Mouse (Mus musculus): ENCODE measurements around the gene Hlf.

Gene Hlf

DNA sequence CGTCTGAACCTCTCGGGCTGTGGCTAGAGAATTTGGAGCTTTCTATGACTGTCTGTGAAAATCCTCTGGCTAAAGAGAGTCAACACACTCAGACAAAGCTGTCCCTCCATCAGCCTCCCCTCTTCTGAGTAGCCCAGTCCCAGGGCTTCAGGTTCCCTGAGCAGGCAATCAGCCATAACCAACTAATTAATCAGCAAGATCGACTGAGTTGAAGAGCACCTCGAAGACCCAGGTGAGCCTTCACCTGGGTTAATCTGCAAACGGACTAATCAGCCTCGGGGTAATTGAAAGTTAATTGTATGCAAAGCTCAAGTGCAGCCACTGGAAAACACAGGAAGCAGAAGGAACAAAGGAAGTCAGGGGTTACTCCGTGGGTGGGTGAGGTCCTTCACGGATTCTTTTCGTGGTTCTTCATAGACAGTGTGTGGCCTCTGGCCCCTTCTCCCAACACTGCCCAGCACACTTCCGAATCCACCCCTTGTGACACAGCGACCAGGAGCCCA lies 19.9 kb downstream of the Hlf start:
- 26% methylated on average over 11 of the region's 11 CpGs for WGBS

DNA sequence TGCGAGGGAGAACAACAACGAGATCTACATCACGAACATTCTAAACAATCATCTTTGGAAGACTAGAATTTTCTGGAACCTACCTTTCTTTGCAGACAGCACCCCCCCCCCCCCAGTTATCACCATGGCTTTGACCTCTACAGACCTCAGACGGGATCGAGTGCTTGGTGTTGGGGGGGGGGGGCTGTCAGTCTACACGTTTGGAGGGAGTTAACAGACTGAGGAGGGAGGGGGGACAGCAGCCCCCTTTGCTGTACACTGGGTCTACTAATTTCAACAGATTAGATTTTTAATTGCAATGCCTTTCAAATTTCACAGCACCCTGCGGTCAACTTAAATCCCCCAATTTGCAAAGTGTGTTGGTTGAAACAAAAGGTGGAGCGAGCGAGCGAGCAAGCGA lies 20.3 kb downstream of the Hlf start:
- WGBS: 46% methylated on average over 11 of the region's 11 CpGs

DNA sequence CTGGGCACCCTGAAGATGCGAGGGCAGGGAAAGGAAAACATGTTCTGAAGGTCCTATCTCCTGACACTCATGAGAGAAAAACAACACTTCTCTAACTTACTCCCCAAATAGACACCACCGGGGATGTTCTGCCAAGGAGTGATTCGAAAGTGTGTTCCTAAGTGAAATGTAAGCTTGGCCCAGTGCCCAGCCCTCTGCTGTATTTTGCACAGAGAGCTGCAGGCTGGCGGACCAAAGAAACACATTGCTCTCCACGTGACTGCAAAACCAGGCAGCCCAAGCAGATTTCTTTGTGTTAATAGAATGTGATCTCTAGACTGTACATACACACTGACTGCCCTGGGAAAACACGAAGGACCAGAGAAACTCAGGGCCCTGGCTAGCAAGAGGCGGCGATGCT lies 21.1 kb downstream of the Hlf start:
- 4% methylated on average over 8 of the region's 8 CpGs for WGBS

DNA sequence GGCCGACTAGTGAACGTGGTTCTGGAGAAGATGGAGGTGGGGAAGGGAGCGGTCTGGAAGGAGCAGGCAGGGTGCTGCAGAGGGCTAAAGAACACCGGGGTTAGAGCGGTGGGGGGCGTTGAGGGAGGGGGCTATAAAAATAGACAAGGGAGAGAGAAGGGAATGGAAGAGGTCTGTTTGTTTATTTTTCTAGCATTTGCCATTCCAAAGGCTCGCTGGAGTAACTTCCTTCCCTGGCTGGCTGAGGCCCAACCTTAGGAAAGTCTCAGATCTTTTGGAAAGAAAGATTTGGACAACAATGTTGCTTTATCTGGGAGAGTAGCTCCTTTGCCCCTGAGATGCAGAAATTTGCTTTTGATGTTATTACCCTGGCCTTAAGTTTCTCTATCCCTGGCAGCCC lies 21.6 kb downstream of the Hlf start:
- WGBS: 23% methylated on average over 7 of the region's 7 CpGs

DNA sequence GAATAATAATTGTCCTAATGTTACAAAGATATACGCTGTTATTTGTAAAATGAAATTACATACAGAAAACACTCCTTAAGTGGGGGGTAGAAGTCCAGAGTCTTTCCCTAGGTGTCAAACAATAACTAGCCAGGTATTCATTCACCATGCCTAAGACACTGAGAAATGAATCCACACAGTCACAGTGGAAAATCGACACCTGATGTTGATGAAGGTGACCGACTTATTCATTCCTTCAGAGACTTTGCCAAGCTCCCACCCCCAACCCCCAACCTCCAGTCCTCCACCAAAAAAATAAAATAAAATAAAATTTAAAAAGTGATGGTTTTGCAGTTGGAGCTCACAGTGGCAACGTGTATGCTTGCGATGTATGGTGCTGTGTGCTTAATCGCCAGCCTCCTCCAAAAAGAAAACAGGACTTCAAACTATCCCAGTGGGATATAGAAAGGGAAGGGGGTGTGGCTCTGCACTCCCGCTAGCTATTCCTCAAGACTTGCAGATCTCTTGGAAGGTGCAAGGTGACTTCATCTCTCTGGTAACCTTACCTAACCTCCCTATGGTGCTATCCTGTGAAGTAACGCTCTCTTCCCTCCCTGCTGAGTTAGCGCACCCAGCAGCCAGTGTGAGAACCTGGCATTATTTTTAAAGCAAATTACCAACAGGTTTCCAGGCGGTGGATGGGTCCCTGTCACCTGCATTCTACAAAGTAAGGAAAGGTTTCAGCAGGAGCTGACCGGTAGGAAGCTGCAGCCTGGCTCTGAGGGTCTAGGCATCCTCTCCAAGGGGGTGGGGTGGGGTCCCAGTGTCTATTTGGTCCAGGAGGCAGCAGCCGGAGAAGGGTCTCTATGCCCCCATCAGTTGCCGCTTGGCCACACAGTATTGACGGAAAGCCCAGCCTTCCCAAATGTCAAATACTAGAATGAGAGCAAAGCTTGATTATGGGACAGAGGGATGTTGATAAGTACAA lies 22.5 kb downstream of the Hlf start:
- 79% methylated on average over 14 of the region's 14 CpGs for WGBS

DNA sequence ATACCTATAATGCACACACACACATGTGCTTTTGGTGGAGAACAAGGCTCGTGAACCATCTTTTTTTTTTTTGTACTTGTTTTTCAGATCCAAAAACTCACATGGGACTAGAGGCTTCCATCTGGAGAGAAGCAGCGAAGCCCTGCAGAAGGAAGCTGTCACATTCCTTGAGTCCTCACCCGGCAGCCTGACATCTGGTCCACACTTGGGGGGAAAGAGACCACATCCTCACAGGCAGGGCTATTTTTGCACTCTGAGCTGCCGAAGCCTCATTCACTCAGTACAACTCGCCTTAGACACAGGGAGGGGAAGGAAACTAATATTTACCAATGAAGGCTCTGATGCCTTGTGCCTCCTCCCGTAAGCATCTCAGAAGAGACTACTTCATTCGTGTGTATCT lies 25.8 kb downstream of the Hlf start:
- 32% methylated on average over 7 of the region's 7 CpGs for WGBS

DNA sequence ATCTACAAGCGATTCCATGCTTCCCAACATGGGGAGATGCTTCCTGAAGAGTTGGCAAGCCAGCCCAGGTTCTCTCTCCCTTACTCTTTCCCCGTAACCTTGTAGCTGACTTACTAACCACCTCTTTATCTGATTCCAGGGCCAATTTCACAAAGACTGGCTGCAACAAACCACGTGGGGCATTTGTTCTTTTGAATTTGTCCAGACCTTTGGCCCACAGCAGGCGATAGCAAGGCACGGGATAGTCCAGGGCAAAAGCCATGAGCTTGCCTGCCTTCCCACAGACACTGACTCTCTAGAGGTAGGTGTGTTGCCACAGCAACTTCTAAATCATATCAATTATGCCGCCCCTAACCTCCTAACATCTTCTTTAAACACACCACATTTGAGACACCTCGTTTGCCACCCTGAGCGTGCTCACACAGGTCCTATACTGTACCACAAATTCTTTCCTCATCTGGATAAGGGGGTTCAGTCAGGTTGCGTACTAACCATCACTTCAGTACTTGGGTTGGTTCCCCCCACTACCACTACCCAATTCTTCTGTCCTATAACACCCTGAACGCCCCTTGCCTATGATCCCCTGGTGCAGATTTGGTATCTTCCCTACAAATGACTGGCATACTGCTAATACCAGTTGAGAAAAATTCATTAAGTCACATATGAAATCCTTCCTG lies 26.7 kb downstream of the Hlf start:
- 77% methylated on average over 10 of the region's 10 CpGs for WGBS

DNA sequence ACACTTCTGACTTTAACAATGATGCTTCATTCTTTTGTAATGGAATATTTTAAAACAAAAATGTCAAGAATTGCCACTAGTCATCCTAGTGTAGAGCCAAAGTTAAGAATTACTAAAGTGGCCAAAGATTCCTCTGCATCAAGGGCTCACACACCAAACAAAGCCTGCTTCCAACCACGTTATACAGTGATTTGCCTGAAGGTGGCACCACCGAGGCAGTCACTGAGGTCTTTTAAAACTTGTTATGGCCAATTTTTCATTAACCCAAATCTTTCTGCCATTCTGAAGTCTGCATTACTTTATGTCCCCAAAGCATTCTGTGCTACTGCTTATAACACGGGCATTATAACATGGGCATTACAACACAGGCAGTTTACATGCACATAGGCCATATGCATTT lies 27.3 kb downstream of the Hlf start:
- 43% methylated on average over 3 of the region's 3 CpGs for WGBS

DNA sequence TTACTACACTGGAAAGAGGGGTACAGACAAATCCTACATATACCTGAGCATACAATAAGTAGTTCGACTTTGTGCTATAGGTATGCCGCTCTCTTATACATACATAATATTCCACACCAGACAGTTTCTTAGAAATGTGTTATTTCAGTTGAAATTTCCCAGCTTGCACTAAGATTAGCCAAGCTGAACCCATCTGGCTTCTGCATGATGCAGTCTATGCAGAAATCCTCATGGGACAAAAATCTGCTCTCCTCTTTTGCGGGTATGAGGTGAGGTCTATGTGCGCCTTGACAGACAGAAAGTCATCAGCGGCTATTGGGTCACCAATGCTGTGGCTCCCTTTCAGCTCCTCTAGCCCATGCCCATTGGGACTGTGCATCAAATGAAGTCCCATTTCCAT lies 30.2 kb downstream of the Hlf start:
- 59% methylated on average over 5 of the region's 5 CpGs for WGBS

DNA sequence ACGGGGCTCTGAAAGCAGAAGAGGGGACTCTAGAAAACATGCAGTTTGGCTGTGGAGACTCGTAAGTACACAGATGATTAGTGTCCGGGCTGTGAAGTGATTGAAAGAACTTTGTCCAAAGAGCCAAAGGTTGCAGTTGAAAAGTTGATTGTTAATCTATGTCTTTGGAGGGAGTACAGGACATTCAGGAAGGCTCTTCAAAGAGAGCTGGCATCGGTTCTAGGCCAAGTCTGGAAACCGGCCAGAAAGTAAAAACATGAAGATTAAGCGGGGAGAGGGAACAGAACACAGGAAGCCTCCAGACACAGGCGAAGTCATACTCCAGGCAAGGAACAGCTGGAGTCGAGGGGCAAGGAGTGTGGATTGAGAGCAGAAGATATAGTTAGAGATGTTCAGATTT lies 32.6 kb downstream of the Hlf start:
- 39% methylated on average over 8 of the region's 8 CpGs for WGBS

DNA sequence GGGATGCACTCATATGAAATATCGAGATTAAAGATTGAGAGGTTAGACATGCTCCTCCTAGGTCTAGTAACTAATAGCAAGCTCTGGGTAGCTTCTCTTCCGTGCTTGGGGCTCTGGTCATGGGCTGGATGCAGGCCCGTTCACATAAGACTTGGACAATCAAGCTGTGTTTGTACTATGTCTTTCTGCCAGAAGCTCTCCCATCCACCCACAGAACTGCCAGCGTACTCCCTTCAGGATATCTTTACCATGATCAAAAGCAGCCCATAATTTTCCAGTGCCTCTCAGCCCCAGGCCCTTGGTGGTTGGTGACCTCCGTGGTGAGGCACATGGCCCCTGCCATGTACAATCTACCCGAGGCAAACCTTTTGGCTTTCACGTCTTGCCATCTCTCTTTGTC lies 33.3 kb downstream of the Hlf start:
- 75% methylated on average over 7 of the region's 7 CpGs for WGBS

DNA sequence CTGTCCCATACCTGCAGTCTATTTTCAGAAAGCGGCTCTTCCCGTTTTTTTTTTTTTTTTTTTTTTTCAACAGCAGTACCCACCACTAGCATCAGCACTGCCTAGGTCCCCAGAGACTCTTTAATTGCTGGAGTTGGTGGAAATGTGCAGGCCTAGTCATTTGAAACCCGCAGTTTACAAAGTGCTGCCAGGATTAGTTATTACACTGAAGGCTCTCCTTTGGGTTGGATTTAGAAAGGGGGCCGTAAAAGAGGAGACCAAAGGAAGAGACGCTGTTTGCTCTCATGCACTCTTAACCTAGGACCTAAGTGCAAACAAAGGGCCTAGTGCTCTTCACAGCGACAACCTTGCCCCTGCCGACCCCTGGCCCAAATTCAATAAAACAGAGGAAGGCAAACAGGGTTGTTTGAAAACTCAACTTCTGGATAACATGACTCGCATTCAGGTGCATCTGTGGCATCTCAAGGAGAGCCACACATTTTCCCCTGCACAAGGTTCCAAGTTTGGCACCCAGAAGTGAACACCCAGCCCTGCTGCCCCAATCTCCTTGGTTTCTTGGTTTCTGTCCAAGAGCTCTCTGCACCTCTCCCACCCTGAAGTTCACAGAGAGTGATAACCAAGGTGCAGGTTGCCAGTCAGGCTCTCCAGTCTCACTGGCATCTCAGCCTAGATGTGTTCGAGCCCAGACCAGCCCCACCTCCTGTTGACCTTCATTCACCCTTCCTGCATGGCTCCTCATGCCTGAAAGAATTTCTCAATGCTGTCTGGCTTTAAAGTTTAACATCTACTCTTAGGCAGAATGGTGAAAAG lies 34.0 kb downstream of the Hlf start:
- WGBS: 66% methylated on average over 9 of the region's 9 CpGs

DNA sequence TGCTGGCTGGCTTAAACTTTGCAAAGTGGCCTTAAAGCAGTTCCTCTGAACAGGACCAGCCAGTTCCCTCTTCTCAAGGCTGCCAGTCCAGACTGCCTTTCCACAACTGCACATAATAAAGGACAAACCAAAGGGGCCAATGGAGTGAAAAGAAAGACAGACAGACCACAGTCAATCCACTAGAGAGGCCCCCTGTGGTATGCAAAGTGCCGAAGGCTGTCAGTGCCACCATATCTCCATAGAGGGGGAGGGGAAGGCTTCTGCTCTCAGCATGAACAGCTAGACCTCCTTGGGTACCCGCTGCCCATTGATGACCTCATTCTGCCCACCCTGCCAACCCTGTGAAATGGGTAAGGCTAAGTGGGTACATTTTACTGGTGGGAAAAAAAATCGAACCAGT lies 34.7 kb downstream of the Hlf start:
- WGBS: 59% methylated on average over 3 of the region's 3 CpGs

DNA sequence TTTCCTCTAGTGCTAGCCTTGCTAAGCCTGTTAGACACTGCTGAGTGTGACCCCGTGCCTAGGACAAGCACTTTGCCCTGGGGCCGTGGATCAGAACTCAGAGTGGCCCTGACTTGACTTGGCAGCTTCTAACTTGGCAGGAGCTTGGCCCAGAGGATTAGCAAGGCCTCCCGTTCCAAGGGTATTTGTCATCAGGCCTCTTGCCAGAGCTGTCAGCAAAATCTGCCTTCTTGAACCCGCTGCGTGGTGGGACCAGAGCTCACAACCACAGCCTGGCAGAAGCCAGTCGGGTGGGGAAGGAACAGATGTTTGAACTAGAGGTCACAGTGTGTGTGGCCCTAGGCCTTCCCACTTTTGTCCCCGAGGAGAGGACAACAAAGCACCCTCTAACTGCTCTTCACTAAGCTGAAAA lies 35.4 kb downstream of the Hlf start:
- 55% methylated on average over 7 of the region's 7 CpGs for WGBS

DNA sequence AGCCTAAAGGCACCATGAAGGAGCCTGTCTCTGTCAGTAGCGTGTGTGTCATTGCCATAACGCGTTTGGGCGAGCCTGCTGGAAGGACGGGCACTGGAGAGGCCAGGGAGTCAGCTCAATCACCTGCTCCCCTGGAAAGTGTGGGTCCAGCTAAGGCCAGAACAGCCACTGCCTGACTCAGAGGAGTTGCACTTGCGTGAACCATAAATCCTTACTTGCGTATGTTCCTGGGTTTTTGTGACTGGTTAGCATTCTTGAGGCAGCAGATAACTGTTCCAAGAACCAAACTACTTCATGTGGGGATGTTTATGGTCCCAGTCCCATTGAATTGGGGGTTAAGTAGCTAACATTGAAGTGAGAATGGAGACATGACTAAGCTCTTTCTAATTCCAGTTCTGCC lies 38.0 kb downstream of the Hlf start:
- 94% methylated on average over 7 of the region's 7 CpGs for WGBS

DNA sequence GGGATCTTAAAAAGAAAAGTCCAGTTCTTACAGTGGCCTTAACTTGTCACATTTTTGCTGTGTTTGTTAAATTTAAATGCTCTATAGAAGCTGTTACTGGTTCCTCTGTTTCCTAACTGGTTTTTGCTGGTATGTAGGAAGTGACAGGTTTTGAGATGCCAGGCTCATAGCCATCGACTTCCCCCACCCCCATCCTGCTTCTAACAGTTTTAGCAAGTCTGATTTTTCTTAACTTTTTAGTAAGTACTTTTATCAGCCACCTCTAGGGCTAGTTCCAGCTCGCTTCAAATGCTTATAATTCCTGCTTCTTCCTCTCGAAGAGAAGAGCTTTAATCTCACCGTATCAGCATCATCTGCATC lies 40.6 kb downstream of the Hlf start:
- 55% methylated on average over 4 of the region's 4 CpGs for WGBS

DNA sequence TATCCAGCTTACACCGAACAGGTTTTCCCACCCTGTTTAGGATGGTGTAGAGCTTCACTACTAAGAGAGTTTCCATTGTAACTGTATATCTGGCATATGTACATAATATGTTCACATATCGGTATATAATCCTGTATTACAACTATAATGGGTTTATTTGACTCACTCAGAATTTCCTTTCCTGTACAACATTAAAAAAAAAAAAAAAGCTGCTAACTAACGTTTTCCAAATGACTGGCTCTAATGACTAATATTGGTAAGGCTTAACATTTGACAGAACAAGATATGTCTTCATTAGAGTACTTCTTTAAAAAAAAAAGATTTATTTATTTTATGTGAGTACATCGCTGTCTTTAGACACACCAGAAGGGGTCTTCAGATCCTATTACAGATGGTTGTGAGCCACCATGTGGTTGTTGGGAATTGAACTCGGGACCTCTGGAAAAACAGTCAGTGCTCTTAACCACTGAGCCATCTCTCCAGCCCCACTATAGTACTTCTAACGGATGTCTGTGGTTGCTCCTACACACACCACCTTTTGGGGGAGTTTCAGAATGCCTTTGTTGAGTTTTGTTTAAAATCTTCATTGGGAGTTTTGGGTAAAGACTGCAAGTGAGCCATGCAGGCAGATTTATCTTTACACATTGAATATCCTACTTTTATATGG lies 41.1 kb downstream of the Hlf start:
- WGBS: 80% methylated on average over 6 of the region's 6 CpGs

DNA sequence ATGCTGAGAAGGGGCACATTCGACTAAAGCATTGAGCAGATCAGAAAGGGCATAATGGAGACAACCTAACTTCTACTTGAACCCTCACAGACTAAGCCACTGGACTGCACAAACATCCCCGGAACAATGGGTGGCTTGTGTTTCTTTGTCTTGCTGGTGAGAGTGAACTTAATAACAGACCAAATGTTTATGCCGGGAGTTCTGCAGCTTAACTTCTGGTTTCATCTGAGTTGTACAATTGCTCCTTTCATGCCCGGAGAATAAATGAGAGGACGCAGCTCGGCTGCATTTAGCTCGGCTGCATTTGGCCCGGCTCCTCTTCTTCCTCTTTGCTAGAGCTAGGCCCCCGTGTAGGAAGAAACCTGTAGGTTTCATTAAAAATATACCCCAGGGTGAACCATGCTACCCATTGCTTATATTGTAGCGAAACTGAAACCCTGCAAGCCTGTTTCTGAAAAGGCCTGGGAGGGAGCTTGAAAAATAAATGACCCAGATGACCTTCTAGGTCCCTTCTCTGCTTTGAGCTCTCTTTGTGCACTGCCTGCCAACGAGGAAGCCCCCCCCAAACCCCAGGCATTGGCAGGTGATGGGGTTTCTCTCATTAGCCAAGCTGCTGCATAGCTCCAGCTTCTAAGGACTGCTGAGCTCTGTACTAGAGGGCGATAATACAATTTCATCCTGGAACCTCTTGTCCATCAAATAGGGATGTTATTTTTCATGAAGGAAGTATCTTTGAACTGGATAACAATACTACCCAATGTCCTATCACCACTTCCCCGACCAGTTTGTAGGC lies 42.8 kb downstream of the Hlf start:
- WGBS: 41% methylated on average over 13 of the region's 13 CpGs

DNA sequence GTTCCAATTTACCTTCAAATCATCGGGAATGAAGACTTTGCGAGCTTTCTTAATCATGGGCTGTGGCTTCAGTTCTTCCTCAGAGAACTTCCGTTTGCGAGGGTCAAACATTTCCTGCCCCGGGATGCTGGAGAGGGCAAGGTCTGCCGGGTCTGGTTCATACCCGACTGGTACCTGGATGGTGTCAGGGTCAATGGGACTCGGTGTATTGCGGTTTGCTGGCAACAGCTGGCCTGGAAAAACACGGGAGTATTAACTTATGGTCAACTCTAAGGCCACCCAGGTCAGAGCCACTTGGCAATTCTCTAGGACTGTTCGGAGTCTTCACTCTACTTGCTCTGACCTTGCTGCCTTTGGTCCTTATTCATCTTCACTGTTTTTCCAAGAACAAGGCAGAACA lies 44.9 kb downstream of the Hlf start:
- 94% methylated on average over 11 of the region's 11 CpGs for WGBS

DNA sequence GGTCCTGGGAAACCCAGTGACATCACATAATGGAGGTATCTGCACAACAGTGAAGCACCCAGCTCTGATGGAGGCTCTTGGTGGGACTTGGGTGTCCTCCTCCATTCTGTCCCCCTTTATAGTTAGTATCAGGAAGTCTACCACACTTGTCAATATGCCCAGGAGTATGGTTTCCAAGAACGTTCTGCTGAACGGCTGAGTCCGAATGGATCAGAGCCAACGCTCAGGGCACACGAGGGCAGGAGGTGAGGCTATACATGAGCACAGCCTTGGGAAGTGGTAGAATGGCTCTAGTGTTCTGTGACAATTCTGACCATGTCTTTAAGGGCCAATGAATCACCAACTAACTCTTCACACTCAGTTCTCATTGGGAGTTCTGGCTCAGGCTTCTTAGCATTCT lies 47.8 kb downstream of the Hlf start:
- WGBS: 69% methylated on average over 5 of the region's 5 CpGs

DNA sequence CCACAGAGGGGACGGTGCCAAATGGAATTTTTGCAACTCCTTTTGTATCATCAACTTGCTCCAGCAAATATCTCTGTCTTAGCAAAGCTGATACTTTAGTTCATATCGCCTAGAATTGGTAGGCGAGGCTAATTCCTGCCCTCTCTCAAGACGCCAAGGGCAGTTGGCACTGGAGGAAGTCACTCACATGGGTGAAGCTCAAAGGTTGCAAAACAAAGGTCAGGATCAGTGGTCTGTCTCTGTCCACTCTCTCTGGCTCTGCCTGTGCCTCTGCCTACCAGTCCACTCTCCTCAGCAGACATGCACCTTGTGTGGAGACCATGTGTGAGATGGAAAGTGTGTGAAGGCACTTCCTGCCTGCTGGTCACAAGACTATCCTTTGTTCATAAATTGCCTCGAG lies 48.4 kb downstream of the Hlf start:
- WGBS: 80% methylated on average over 5 of the region's 5 CpGs

Data from cerebral cortex, adult 2 months (tissue).